Mouse (Mus musculus) neural tube, embryonic 11.5 days (tissue): ENCODE results near the gene Parn. TPM values are rescaled to one million over a fixed set of nuclear protein-coding genes. Genes with fewer than 3 reads are reported as not detected.
"Not testable (repeated sequence)": the region's sequence is repeated elsewhere in the genome, so short reads cannot be mapped to it uniquely, and the experiment has no call there.

Experiments
- ATAC-seq: fragments of 200-750 bp; cut with Nextera tagmentation; 2 replicates; pipeline ENCODE4 v1.8.0; 2017; ENCODE audit warnings: moderate number of reproducible peaks, mild to moderate bottlenecking, moderate TSS enrichment, moderate library complexity; ENCODE audit not compliant: insufficient read depth, low FRiP score, low TSS enrichment
- DNase-seq: peaks from one replicate; pipeline ENCODE4 v3.0.0-alpha.2; 2015; ENCODE audit warnings: low spot score
- H3K27ac ChIP-seq: fragments of 300-500 bp; sonication (generic); 2 replicates; pipeline ENCODE4 v1.5.1; 2014; ENCODE audit warnings: low read depth, mild to moderate bottlenecking, low read length
- H3K27me3 ChIP-seq: fragments of 300-500 bp; sonication (generic); 2 replicates; pipeline ENCODE4 v1.6.1; 2014; ENCODE audit warnings: mild to moderate bottlenecking, low read length, mixed read lengths; ENCODE audit not compliant: control insufficient read depth, insufficient read depth
- H3K36me3 ChIP-seq: fragments of 300-500 bp; sonication (generic); 2 replicates; pipeline ENCODE4 v1.6.1; 2014; ENCODE audit warnings: mild to moderate bottlenecking, low read length, moderate library complexity, mixed read lengths; ENCODE audit not compliant: control insufficient read depth, insufficient read depth
- H3K4me1 ChIP-seq: fragments of 300-500 bp; sonication (generic); 2 replicates; pipeline ENCODE4 v1.6.1; 2014; ENCODE audit warnings: low read length, mixed read lengths; ENCODE audit not compliant: control insufficient read depth, insufficient read depth
- H3K4me2 ChIP-seq: fragments of 300-500 bp; sonication (generic); 2 replicates; pipeline ENCODE4 v1.6.1; 2014; ENCODE audit warnings: low read depth, mild to moderate bottlenecking, moderate library complexity
- H3K4me3 ChIP-seq: fragments of 300-500 bp; sonication (generic); 2 replicates; pipeline ENCODE4 v1.5.1; 2014; ENCODE audit warnings: low read depth, low read length
- H3K9ac ChIP-seq: fragments of 300-500 bp; sonication (generic); 2 replicates; pipeline ENCODE4 v1.6.1; 2014; ENCODE audit warnings: mild to moderate bottlenecking, low read length
- H3K9me3 ChIP-seq: fragments of 300-500 bp; sonication (generic); 2 replicates; pipeline ENCODE4 v1.6.1; 2016; ENCODE audit warnings: low read length; ENCODE audit not compliant: control insufficient read depth
- WGBS: fragments of 180-500 bp; shearing (Covaris S2); extraction: QIAGEN DNeasy Blood & Tissue Kit; methylation state at CpG from one replicate; pipeline ENCODE4 v1.1.7; 2014; 5-methylcytosine and 5-hydroxymethylcytosine counted together
- polyA plus RNA-seq: library from polyadenylated mRNA; unstranded; fragments of >200 nt; fragmentation: Nextera tagmentation; extraction: Ambion mirVana; gene quantifications from 2 replicates; pipeline ENCODE4 v1.2.1, GENCODE M21; 2014

Gene Parn
- polyA plus RNA-seq, 1 experiment from 2014 or later, result 41.3 TPM

- H3K9ac ChIP-seq, result no peak overlapping the region
- DNase-seq, result no peak
- no peaks in the 10 kb centered on the region for H3K27me3 ChIP-seq
- no peak overlapping the region for H3K27ac ChIP-seq
- 90% methylated on average over 4 of the region's 4 CpGs for WGBS
- H3K4me3 ChIP-seq, result no peak overlapping the region
- ATAC-seq, result no peak
- no peak overlapping the region for H3K4me2 ChIP-seq
- H3K4me1 ChIP-seq, result no peaks in the 10 kb centered on the region
- peaks cover 2% of the 10 kb centered on the region; the same call in 1 of the 2 replicates for H3K36me3 ChIP-seq
- H3K9me3 ChIP-seq, result no peaks in the 10 kb centered on the region
Measured at GRCm38 (mm10) chr16:13645930-13646329, 22.0 kb downstream of the Parn start.

GRCm38 (mm10) chr16:13644474-13644873, 23.5 kb downstream of the Parn start:
- no peak for ATAC-seq
- H3K27me3 ChIP-seq, result no peaks in the 10 kb centered on the region
- peaks cover 2% of the 10 kb centered on the region; the same call in 1 of the 2 replicates for H3K36me3 ChIP-seq
- H3K27ac ChIP-seq, result no peak overlapping the region
- no peaks in the 10 kb centered on the region for H3K4me1 ChIP-seq
- H3K4me3 ChIP-seq, result no peak overlapping the region
- no peak overlapping the region for H3K9ac ChIP-seq
- WGBS, result 92% methylated on average over 3 of the region's 3 CpGs
- no peaks in the 10 kb centered on the region for H3K9me3 ChIP-seq
- H3K4me2 ChIP-seq, result no peak overlapping the region
- DNase-seq, result no peak

GRCm38 (mm10) chr16:13640064-13640463, 27.9 kb downstream of the Parn start:
- H3K4me3 ChIP-seq, result no peak overlapping the region
- H3K4me2 ChIP-seq, result no peak overlapping the region
- H3K27ac ChIP-seq, result no peak overlapping the region
- H3K27me3 ChIP-seq, result no peaks in the 10 kb centered on the region
- peak; percentile 20 for DNase-seq
- H3K4me1 ChIP-seq, result no peaks in the 10 kb centered on the region
- ATAC-seq, result no peak
- 80% methylated on average over 7 of the region's 7 CpGs for WGBS
- H3K9ac ChIP-seq, result no peak overlapping the region
- H3K9me3 ChIP-seq, result no peaks in the 10 kb centered on the region
- peaks cover 5% of the 10 kb centered on the region; the same call in 1 of the 2 replicates for H3K36me3 ChIP-seq

- H3K27ac ChIP-seq, result no peak overlapping the region
- no peak overlapping the region for H3K9ac ChIP-seq
- no peaks in the 10 kb centered on the region for H3K4me1 ChIP-seq
- ATAC-seq (no peak), DNase-seq (no peak)
- no peaks in the 10 kb centered on the region for H3K27me3 ChIP-seq
- H3K4me2 ChIP-seq, result no peak overlapping the region
- no peak overlapping the region for H3K4me3 ChIP-seq
- H3K36me3 ChIP-seq, result peaks cover 3% of the 10 kb centered on the region; the same call in 1 of the 2 replicates
- H3K9me3 ChIP-seq, result no peaks in the 10 kb centered on the region
- 81% methylated on average over 5 of the region's 5 CpGs for WGBS
Measured at GRCm38 (mm10) chr16:13639508-13639907, 28.5 kb downstream of the Parn start.

- not testable (repeated sequence) for ATAC-seq, DNase-seq
- 23% methylated on average over 2 of the region's 2 CpGs for WGBS
Measured at GRCm38 (mm10) chr16:13638198-13638597, 29.8 kb downstream of the Parn start.

GRCm38 (mm10) chr16:13628345-13628744, 39.6 kb downstream of the Parn start:
- H3K4me3 ChIP-seq, result no peak overlapping the region
- no peaks in the 10 kb centered on the region for H3K4me1 ChIP-seq
- ATAC-seq (no peak), DNase-seq (no peak)
- no peak overlapping the region for H3K27ac ChIP-seq
- WGBS, result 54% methylated on average over 5 of the region's 5 CpGs
- no peak overlapping the region for H3K4me2 ChIP-seq
- no peak overlapping the region for H3K9ac ChIP-seq
- no peaks in the 10 kb centered on the region for H3K27me3 ChIP-seq
- no peaks in the 10 kb centered on the region; the same call in none of the 2 replicates for H3K36me3 ChIP-seq
- H3K9me3 ChIP-seq, result no peaks in the 10 kb centered on the region

More at GRCm38 (mm10) chr16:13638198-13638597, 29.8 kb downstream of the Parn start:
- not testable (repeated sequence) for H3K4me1 ChIP-seq, H3K4me2 ChIP-seq, H3K27me3 ChIP-seq, H3K4me3 ChIP-seq, H3K36me3 ChIP-seq, H3K27ac ChIP-seq, H3K9me3 ChIP-seq, H3K9ac ChIP-seq

GRCm38 (mm10) chr16:13621745-13622507, 46.0 kb downstream of the Parn start:
- no peak for DNase-seq
- ATAC-seq, result no peak
- H3K27ac ChIP-seq, result no peak overlapping the region
- no peak overlapping the region for H3K4me3 ChIP-seq
- H3K9me3 ChIP-seq, result no peaks in the 10 kb centered on the region
- 94% methylated on average over 3 of the region's 3 CpGs for WGBS
- no peaks in the 10 kb centered on the region for H3K36me3 ChIP-seq
- no peaks in the 10 kb centered on the region for H3K4me1 ChIP-seq
- no peaks in the 10 kb centered on the region for H3K27me3 ChIP-seq
- no peak overlapping the region for H3K9ac ChIP-seq
- H3K4me2 ChIP-seq, result no peak overlapping the region

- 97% methylated on average over 3 of the region's 3 CpGs for WGBS
- ATAC-seq, result no peak
- no peaks in the 10 kb centered on the region for H3K36me3 ChIP-seq
Measured at GRCm38 (mm10) chr16:13620194-13620593, 47.8 kb downstream of the Parn start.

GRCm38 (mm10) chr16:13615276-13615675, 52.7 kb downstream of the Parn start:
- WGBS, result 87% methylated on average over 5 of the region's 5 CpGs
- Histone ChIP-seq H3K27ac (no peak overlapping the region), H3K27me3 (no peaks in the 10 kb centered on the region), H3K9me3 (no peaks in the 10 kb centered on the region), H3K4me2 (no peak overlapping the region), H3K4me3 (no peak overlapping the region), H3K9ac (no peak overlapping the region), H3K4me1 (no peaks in the 10 kb centered on the region), H3K36me3 (no peaks in the 10 kb centered on the region)
- DNase-seq (no peak), ATAC-seq (no peak)

More at GRCm38 (mm10) chr16:13620194-13620593, 47.8 kb downstream of the Parn start:
- Histone ChIP-seq H3K4me2 (no peak overlapping the region), H3K4me3 (no peak overlapping the region), H3K9ac (no peak overlapping the region), H3K9me3 (no peaks in the 10 kb centered on the region), H3K27ac (no peak overlapping the region), H3K27me3 (no peaks in the 10 kb centered on the region), H3K4me1 (no peaks in the 10 kb centered on the region)
- no peak for DNase-seq
